Mouse (Mus musculus): Measurements from ENCODE around the gene Erich2. TPM values are rescaled to one million over a fixed set of nuclear protein-coding genes. Genes with fewer than 3 reads are reported as not detected.

The Erich2 gene
- total RNA-seq, 2 experiments from 2014 or later: not detected

- DNase-seq: no peak
These were observed 54.0 kb downstream of the Erich2 start for GRCm38 (mm10) chr2:70562611-70562980.

GRCm38 (mm10) chr2:70562981-70563671, 54.5 kb downstream of the Erich2 start:
- DNase-seq: no peak

DNA sequence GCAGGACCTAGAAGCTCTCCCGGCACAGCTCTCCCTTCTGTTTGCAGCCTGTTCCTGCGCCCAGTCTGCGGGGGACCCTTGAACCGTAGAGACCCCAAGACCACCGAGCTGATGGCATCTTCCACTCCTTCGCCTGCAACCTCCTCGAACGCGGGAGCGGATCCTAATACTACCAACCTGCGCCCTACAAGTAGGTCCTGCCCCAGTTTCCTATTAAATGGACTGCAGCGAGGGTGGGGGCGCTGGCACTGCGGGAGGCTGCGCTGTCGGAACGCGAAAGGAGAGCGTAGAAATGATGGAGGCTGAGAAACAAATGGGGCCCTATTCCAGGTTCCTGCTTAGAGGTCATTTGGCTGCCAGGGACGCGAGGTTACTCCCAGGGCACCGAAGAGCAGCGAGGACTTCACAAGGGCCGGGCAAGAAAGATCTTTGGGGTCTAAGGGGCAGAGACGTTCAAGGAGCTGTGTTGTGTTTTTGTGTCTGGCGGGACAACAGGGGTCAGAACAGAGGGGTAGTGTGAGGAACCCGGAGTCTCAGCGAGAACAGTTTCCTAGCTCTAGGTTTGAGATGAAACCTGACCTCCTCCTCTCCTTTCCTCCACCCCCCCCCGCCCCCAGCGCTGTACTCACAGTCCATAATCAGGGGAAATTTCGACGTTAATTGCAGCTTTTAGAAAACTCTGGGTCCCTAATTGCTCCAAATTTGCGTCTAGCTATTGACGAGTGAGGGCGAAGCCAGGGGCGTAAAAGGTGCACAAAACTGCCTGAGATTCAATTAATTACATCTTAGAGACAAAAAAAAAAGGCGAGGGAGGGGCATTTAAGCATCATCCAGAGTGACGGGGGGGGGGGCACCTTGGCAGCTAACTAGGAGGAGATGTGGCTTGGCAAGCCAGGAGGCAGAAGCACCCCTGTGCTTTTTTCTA, 55.4 kb downstream of the Erich2 start:
- no peak for DNase-seq

- no peak for DNase-seq
These were observed 56.2 kb downstream of the Erich2 start for GRCm38 (mm10) chr2:70564646-70565315.

DNA sequence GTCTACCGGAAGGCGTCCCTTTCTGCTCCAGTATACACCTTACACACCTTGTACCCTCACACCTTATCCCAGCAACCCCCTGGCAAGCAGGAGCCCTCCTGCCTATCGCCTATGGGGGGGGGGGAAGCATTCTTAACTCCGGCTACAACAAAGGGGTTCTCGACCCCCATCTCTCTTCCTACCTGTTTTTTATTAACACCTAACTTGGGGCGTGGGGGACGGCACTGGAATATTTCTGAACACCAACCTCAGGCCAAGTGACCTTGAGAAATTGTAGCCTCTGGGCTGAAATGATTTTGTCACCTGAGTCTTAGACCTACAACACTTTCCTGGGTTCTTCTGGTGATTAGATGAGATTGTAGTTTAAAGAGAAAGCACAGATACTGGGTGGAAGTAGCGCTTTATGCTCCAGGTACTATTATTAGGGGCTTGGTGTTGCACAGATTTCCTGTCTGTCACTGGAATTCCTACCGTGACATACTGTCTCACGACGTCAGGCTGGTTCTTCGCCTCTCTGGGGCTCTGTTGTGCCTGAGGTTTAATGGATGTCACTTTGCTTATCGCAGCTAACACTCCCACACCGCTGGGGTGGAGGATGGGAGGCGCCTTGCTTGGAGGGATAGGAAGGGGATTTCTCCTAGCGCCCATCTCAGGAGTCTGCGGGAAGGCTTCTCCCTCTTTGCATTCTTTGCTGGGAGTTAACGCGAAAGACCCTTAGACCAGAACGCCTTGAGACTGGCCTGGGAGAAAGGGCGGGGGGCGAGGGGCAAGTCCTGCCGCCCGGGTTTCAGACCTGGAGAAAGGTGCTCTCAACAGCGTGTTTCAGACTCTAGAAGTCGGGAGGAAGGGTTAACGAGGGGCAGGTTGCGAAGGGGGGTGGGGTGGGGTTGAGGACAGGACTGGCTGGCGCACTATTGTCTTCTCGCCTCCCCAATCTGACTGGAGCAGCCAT, 57.3 kb downstream of the Erich2 start:
- DNase-seq: no peak

- DNase-seq: no peak
These were observed 58.0 kb downstream of the Erich2 start for GRCm38 (mm10) chr2:70566603-70566981.

DNA sequence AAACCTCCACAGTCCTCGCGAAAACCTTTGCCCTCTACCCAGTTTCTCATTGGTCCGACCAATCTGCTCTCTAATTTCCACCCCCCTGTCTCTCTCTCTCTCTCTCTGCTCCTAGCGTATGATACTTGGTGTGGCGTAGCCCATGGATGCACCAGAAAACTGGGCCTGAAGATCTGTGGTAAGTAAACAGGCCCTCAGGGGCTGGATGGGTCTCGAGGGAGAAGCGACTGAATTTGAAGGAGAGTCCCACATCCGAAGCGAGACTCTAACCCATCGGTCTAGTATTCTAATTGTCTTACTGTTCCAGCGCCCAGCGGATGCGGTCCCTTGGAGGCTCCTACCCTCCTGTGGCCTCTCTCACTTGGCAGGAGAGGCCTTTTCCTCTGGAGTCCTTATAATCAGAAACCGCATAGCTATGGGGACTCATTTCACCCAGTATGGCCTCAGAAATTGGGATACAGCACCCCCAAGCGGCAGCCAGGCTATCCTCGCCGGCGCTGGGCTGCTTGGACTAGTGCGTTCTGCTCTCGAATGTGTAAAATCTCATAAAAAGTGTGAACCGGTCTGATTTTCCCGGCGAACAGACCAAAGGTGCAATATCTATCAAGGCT, 58.6 kb downstream of the Erich2 start:
- DNase-seq: no peak

DNA sequence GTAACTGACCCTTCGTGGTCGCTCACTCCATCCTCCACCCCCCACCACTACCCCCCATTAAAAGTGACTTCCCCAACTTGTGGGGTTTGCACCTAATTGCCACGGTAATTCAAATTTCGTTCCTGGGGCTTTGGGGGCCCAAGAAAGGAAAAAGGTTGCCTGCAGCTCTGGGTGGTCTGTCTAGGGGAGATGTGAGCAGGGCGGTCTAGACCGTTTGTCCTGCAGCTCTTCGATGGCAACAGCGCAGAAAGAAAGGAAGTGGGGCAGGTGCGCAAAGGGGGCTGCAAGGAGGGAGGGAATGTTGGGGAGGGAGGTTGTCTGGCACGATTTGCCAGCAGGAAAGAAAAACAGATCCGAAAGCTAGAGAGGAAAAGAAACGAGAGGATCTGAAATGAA, 59.1 kb downstream of the Erich2 start:
- DNase-seq: no peak

DNA sequence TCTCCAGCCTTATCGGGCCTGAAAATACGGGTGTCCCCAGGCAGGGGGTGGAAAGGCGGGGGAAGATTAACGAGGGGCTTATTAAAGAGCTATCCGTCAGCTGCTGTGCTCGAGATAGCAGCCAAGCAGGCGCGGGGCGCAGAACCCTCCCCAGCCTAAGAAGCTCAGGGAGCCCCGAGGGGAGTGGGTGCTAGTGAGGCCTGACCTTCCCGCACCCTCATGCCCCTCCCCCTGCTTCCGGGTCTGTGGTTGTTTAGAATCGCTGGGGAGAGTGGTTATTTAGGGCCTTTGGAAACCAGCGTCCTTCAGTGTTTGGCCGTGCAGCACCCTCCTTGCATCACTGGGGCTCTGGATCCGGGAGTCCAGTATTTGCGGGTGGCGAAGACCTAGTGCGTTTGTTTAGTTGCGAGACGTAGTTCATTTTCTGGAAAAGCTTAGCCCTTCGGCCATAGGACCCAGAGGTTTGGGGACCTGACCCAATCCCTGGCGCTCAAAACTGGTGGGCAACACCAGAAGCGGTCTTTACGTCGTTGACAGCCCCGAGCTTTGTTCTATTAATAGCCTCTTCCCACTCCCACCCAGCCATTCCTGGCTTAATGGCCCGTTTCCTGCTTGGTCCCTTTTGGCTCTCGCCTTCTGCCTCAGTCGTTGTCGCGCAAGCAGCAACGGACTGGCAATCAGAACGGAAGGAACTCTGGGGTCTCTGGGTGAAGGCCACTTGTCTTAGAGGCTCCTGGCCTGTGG, 59.8 kb downstream of the Erich2 start:
- no peak for DNase-seq

DNA sequence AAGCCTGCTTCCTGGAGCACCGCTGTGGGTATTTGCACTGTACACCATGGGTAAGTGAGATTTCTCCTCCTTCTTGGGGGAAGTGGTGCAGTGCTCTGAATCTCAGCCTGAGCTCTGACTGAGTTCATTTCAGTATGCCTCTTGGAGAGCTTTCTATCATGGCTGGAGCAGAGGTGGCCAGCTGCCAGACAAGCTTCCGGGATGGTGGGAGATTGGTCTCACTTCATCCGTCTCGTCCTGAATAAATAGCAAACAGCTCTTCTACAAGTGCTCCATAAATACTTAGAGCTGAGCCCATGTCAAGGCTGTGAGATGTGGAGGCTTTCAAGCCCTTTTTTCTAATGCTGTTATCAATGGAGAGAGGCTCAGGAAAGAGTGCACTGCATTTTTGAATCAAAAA, 63.1 kb downstream of the Erich2 start:
- no peak for DNase-seq

DNA sequence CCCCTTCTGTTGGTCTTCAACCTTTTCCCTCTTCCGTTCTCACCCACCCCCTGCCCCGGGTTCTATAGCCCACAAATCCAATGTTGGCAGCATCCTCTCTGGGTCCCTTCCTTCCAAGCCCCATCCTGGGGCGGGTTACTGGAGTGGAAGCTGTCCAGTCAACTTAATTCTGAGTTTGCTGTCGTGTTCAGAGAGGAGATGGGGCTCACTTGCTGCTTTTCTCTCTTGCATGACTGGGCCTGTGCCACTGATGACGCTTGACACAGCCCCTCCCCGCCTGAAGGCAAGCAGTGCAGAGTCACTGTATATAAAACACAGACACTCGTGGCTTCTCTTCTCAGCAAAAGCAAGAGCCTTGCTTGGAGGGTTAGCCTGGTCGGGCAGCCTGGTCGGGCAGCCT, 63.6 kb downstream of the Erich2 start:
- DNase-seq: no peak

DNA sequence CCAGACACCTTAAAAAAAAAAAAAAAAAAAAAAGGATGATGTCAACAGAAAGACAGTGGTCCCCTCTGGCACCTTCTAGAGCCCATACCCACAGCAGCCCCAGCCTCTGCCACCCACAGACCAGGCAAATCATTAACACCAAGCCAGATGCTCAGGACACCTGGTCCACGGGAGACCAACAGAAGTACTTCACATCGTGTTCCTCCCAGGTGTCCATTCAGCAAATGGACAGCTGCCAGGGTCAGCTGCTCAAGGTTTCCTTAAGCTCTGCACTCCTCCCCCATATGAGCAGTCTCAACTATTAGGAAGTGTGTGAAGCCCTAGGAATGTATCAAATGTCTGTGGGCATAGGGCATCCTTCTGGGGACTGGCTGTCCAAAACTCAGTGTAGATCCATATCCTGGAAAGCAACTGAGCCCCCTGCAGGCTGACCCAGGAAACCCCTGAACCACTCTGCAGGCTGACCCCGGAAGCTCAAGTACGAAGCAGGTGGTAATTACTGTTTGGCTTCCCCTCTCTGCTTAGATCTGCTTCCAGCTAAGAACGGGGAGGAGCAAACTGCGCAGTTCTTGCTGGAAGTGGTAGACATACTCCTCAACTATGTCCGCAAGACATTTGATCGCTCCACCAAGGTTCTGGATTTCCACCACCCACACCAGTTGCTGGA, 65.1 kb downstream of the Erich2 start:
- no peak for DNase-seq

GRCm38 (mm10) chr2:70588200-70588599, 79.6 kb downstream of the Erich2 start:
- DNase-seq: no peak

Other genes with a start within 250 kb of the Erich2 start
- gene Sp5, start 33.9 kb upstream of the Erich2 start, total RNA-seq (2021): not detected
- under 1 TPM; 0.19 to 0.74 TPM for gene Gad1, start 44.3 kb downstream of the Erich2 start, total RNA-seq (2021)
- gene Gorasp2, start 152.8 kb downstream of the Erich2 start, total RNA-seq (2021): 10 to 100 TPM; 64.5 to 65.5 TPM
- not detected for gene Gm26558, start 153.3 kb downstream of the Erich2 start, total RNA-seq (2021)

All from gastrocnemius, postnatal 25 days (tissue).